8 mouse cellular contexts compared by ENCODE assay signal in the genomic region with DNA sequence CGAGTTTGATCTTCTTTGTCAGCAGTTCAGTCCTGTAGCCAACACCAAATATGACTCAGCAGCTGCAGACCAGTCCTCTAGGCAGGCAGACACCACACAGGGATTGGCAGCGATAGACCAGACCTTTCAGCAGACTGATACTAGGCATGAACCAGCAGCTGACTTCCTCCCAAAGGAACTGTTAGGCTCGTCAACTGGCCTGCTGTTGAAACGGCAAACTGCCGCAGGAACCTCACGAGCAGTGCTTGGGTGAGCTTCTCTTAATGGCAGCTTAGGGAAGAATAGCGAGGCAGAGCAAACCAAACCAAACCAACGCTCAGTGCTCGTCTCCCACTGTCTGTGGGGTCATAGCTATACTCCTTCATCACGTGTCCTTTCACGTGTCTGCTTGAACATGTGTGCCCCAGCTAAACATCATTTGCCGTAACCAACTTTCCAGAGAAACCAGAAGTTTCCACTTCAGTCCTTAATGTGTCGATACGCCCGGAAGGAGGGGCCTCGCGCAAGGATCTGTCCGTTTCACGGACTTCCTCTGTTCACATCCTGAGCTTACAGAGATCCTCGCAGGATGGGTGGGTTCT. TPM values are rescaled to one million over a fixed set of nuclear protein-coding genes. Genes with fewer than 3 reads are reported as not detected.
DNase-seq lines count a peak whose midpoint lies in the region; ATAC-seq and TF ChIP-seq lines count a peak whose summit lies in the region.
"Had no signal": no experiment of that assay in that cellular context is flagged by ENCODE, and none has a peak within 500 bp of the region (broad histone marks: within the 10 kb centered on the region; RNA-seq: fewer than 3 reads in every experiment).

No protein-coding gene starts in this region.

- peaks cover 35% of the 10 kb centered on the region for H3K4me1 ChIP-seq in heart, postnatal 0 days (ENCODE audit: control insufficient read depth, insufficient read depth)
- H3K4me1 ChIP-seq in hindbrain, embryonic 11.5 days (replicated peaks; ENCODE audit: control insufficient read depth, insufficient read depth, low read length) = no peaks in the 10 kb centered on the region
- H3K4me1 ChIP-seq: hindbrain, embryonic 15.5 days had no signal

- H3K27me3 ChIP-seq in heart, postnatal 0 days (ENCODE audit: control insufficient read depth, insufficient read depth, low read length) = no peaks in the 10 kb centered on the region
- no peaks in the 10 kb centered on the region for H3K27me3 ChIP-seq in hindbrain, embryonic 11.5 days (ENCODE audit: control insufficient read depth, insufficient read depth, low read length)
- H3K27me3 ChIP-seq: hindbrain, embryonic 15.5 days had no signal

- no peaks in the 10 kb centered on the region for H3K36me3 ChIP-seq in heart, postnatal 0 days (replicated peaks; ENCODE audit: control insufficient read depth, insufficient read depth, low read length)
- no peaks in the 10 kb centered on the region for H3K36me3 ChIP-seq in hindbrain, embryonic 11.5 days (ENCODE audit: control insufficient read depth, insufficient read depth, low read length)
- H3K36me3 ChIP-seq: hindbrain, embryonic 15.5 days had no signal

- no peak overlapping the region for H3K9ac ChIP-seq in heart, postnatal 0 days (replicated peaks; ENCODE audit: low read depth, low read length)
- no peak overlapping the region for H3K9ac ChIP-seq in hindbrain, embryonic 11.5 days (ENCODE audit: low read depth, low read length)
- H3K9ac ChIP-seq: hindbrain, embryonic 15.5 days had no signal

- no peak; the same call in 1 of the 2 replicates for ATAC-seq in heart, postnatal 0 days (ENCODE audit: insufficient read depth, low read depth)
- ATAC-seq in megakaryocyte-erythroid progenitor cell, adult 5-6 weeks (replicated peaks; ENCODE audit: low FRiP score, low TSS enrichment, poor library complexity, severe bottlenecking) = peak; percentile 55
- ATAC-seq in hindbrain, embryonic 11.5 days (ENCODE audit: low FRiP score) = no peak

- TF ChIP-seq EP300 in heart, postnatal 0 days (IDR thresholded peaks at IDR 0.05; ENCODE audit: low read depth) = no peak

- H3K27ac ChIP-seq in heart, postnatal 0 days (ENCODE audit: low read depth) = peak overlapping the region; percentile 72
- no peak overlapping the region for H3K27ac ChIP-seq in hindbrain, embryonic 11.5 days (ENCODE audit: low read depth, low read length)
- H3K27ac ChIP-seq: hindbrain, embryonic 15.5 days had no signal

- peak overlapping the region; percentile 20; the same call in 1 of the 2 replicates for H3K4me2 ChIP-seq in heart, postnatal 0 days (ENCODE audit: low read depth, low read length)
- H3K4me2 ChIP-seq in hindbrain, embryonic 11.5 days (replicated peaks; ENCODE audit: low read depth, low read length) = no peak overlapping the region
- H3K4me2 ChIP-seq: hindbrain, embryonic 15.5 days had no signal

- H3K9me3 ChIP-seq in heart, postnatal 0 days (replicated peaks; ENCODE audit: control insufficient read depth, low read length) = no peaks in the 10 kb centered on the region
- no peaks in the 10 kb centered on the region for H3K9me3 ChIP-seq in hindbrain, embryonic 11.5 days (ENCODE audit: control insufficient read depth, low read length)
- H3K9me3 ChIP-seq: hindbrain, embryonic 15.5 days had no signal

- no peak for TF ChIP-seq CTCF in heart, postnatal 0 days (IDR thresholded peaks at IDR 0.05; ENCODE audit: low read depth)

- WGBS in heart, postnatal 0 days = 46% methylated on average over 20 of the region's 20 CpGs
- 84% methylated on average over 20 of the region's 20 CpGs for WGBS in hindbrain, embryonic 11.5 days

- no peak overlapping the region for H3K4me3 ChIP-seq in heart, postnatal 0 days (ENCODE audit: low read depth, low read length)
- H3K4me3 ChIP-seq in hindbrain, embryonic 11.5 days (ENCODE audit: low read depth, low read length) = no peak overlapping the region
- H3K4me3 ChIP-seq: hindbrain, embryonic 15.5 days had no signal

- DNase-seq in CD4-positive, CD25-positive, alpha-beta regulatory T cell, adult 2 months (ENCODE audit: low read depth, low spot score) = peak; percentile 72
- peak; percentile 80 for DNase-seq in NIH3T3 (ENCODE audit: low read depth)
- DNase-seq in heart, postnatal 0 days (ENCODE audit: low spot score) = no peak
- no peak for DNase-seq in layer of hippocampus, postnatal 10 days (ENCODE audit: low spot score in 2 of 2)
- DNase-seq in urinary bladder, adult 2 months (ENCODE audit: low spot score) = no peak
- DNase-seq in hindbrain, embryonic 11.5 days (ENCODE audit: low spot score) = no peak

RNA-seq across cellular contexts. Expression of gene Pvr, which starts 14.3 kb away (rescaled TPM):
- total RNA-seq in heart, postnatal 0 days (2014; rRNA removed; ENCODE audit: low replicate concordance) = 25.8 and 26.1 TPM in 2 replicates
- 11.3 and 11.6 TPM in 2 replicates for polyA plus RNA-seq in heart, postnatal 0 days (2015; fragmentation: Nextera tagmentation; extraction: Ambion mirVana)
- 1.3 and 6.4 TPM in 2 replicates for total RNA-seq in megakaryocyte-erythroid progenitor cell, adult 5-6 weeks (2014; fragmentation: Nextera tagmentation)
- total RNA-seq in megakaryocyte-erythroid progenitor cell, adult 5-6 weeks (2017) = 0.85 and 0.91 TPM in 2 replicates
- total RNA-seq in layer of hippocampus, postnatal 10 days (2021) = 10 to 100 TPM; 11.9 TPM
- polyA plus RNA-seq in urinary bladder, adult 2 months (2012; rRNA removed) = 15.2 and 16.8 TPM in 2 replicates
- 2.8 and 3.1 TPM in 2 replicates for polyA plus RNA-seq in hindbrain, embryonic 11.5 days (2014; fragmentation: Nextera tagmentation; extraction: Ambion mirVana)

RNA-seq across cellular contexts. Expression of gene Igsf23, which starts 15.3 kb away (rescaled TPM):
- total RNA-seq in heart, postnatal 0 days (2014; rRNA removed; ENCODE audit: low replicate concordance) = 3.9 and 12.4 TPM in 2 replicates
- polyA plus RNA-seq in heart, postnatal 0 days (2015; fragmentation: Nextera tagmentation; extraction: Ambion mirVana) = 3.6 and 4.1 TPM in 2 replicates
- not detected in 2 replicates for total RNA-seq in megakaryocyte-erythroid progenitor cell, adult 5-6 weeks (2014; fragmentation: Nextera tagmentation)
- 0.50 TPM in 1 of 2 replicates, not detected in the other for total RNA-seq in megakaryocyte-erythroid progenitor cell, adult 5-6 weeks (2017)
- not detected for total RNA-seq in layer of hippocampus, postnatal 10 days (2021)
- polyA plus RNA-seq in urinary bladder, adult 2 months (2012; rRNA removed) = 0.10 and 0.19 TPM in 2 replicates
- 0.15 TPM in 1 of 2 replicates, not detected in the other for polyA plus RNA-seq in hindbrain, embryonic 11.5 days (2014; fragmentation: Nextera tagmentation; extraction: Ambion mirVana)
- polyA plus RNA-seq: hindbrain, embryonic 15.5 days had no signal

RNA-seq across cellular contexts. Expression of gene Ceacam20, which starts 30.0 kb away (rescaled TPM):
- total RNA-seq in heart, postnatal 0 days (2014; rRNA removed; ENCODE audit: low replicate concordance) = not detected in 2 replicates
- polyA plus RNA-seq in heart, postnatal 0 days (2015; fragmentation: Nextera tagmentation; extraction: Ambion mirVana) = not detected in 2 replicates
- total RNA-seq in megakaryocyte-erythroid progenitor cell, adult 5-6 weeks (2014; fragmentation: Nextera tagmentation) = not detected in 2 replicates
- total RNA-seq in megakaryocyte-erythroid progenitor cell, adult 5-6 weeks (2017) = not detected in 2 replicates
- total RNA-seq in layer of hippocampus, postnatal 10 days (2021) = not detected
- not detected in 2 replicates for polyA plus RNA-seq in urinary bladder, adult 2 months (2012; rRNA removed)
- polyA plus RNA-seq in hindbrain, embryonic 11.5 days (2014; fragmentation: Nextera tagmentation; extraction: Ambion mirVana) = not detected in 2 replicates
- polyA plus RNA-seq: hindbrain, embryonic 15.5 days had no signal

RNA-seq across cellular contexts. Expression of gene Ceacam19, which starts 47.5 kb away (rescaled TPM):
- not detected in 2 replicates for total RNA-seq in heart, postnatal 0 days (2014; rRNA removed; ENCODE audit: low replicate concordance)
- polyA plus RNA-seq in heart, postnatal 0 days (2015; fragmentation: Nextera tagmentation; extraction: Ambion mirVana) = not detected in 2 replicates
- not detected in 2 replicates for total RNA-seq in megakaryocyte-erythroid progenitor cell, adult 5-6 weeks (2014; fragmentation: Nextera tagmentation)
- total RNA-seq in megakaryocyte-erythroid progenitor cell, adult 5-6 weeks (2017) = not detected in 2 replicates
- not detected for total RNA-seq in layer of hippocampus, postnatal 10 days (2021)
- polyA plus RNA-seq in urinary bladder, adult 2 months (2012; rRNA removed) = 0.72 and 0.81 TPM in 2 replicates
- not detected in 2 replicates for polyA plus RNA-seq in hindbrain, embryonic 11.5 days (2014; fragmentation: Nextera tagmentation; extraction: Ambion mirVana)
- polyA plus RNA-seq: hindbrain, embryonic 15.5 days had no signal

RNA-seq across cellular contexts. Expression of gene Nlrp9b, which starts 56.0 kb away (rescaled TPM):
- not detected in 2 replicates for total RNA-seq in heart, postnatal 0 days (2014; rRNA removed; ENCODE audit: low replicate concordance)
- polyA plus RNA-seq in heart, postnatal 0 days (2015; fragmentation: Nextera tagmentation; extraction: Ambion mirVana) = not detected in 2 replicates
- total RNA-seq in megakaryocyte-erythroid progenitor cell, adult 5-6 weeks (2014; fragmentation: Nextera tagmentation) = not detected in 2 replicates
- total RNA-seq in megakaryocyte-erythroid progenitor cell, adult 5-6 weeks (2017) = not detected in 2 replicates
- total RNA-seq in layer of hippocampus, postnatal 10 days (2021) = not detected
- not detected in 2 replicates for polyA plus RNA-seq in urinary bladder, adult 2 months (2012; rRNA removed)
- not detected in 2 replicates for polyA plus RNA-seq in hindbrain, embryonic 11.5 days (2014; fragmentation: Nextera tagmentation; extraction: Ambion mirVana)
- polyA plus RNA-seq: hindbrain, embryonic 15.5 days had no signal

Comparison
In these comparisons a context has a peak if more than half of its experiments do, and no peak if none do; other contexts are left out.
1. DNase-seq: peak in CD4-positive, CD25-positive, alpha-beta regulatory T cell, adult 2 months (single experiment) and NIH3T3 (single experiment); none in heart, postnatal 0 days (single experiment), layer of hippocampus, postnatal 10 days (0 of 2), urinary bladder, adult 2 months (single experiment) and hindbrain, embryonic 11.5 days (single experiment).